Mouse (Mus musculus) CD8-positive naive resting alpha-beta T cell, adult 2 months (primary cell): Measurements from ENCODE around the gene Myh14.

ENCODE experiments used
- DNase-seq, 2 experiments: peaks; one replicate each; pipeline ENCODE4 v3.0.0; 2022; ENCODE audit warnings: low read depth in 2 of 2, low spot score in 2 of 2

The Myh14 gene

DNA sequence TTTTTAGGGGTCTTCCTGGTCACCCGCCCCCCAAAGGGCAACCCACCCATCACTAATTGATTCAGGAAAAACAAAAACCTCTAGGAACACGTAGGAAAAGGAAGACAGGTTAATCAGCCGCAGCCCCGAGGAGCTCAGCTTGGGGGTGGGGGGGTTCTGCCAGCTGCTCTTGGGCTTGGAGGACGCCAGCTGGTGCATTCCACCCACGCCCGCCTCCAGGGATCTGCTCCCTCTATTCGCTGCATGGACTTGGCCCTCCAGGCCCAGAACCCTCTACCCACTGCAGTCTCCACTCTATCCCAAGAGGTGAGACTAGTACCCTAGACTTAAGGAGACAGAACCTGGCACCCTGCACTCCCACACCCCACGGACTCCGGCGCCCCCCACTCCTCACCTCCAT, 68.2 kb downstream of the Myh14 start:
- no peak for DNase-seq

GRCm38 (mm10) chr7:44601646-44602045, 69.0 kb downstream of the Myh14 start:
- DNase-seq: no peak

DNA sequence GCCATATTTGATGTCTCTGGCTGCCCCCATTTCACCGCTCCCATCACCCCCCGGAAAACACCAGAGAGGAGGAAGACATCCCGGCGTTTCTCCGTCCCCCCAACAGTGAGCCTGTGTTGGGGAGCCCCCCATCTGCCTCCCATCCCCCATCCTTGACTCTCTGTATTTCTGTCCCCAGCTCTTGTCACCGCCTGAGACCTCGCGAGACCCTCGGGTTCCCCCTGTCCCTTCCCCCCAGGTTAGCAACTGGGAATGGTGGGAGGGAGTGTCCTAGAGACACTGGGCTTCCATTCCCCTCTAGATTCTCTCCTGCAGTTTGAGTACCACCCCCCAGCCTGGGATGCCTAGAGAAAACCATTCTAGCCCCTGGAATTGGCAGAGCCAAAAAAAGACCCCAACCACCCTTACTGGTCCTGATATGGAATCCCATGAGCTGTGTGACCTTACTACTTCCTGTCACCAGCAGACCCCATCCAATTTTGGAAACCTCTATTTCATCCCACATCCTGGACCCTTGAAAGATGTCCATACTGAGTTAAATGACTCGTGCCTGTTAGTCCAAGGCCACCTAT, 69.9 kb downstream of the Myh14 start:
- no peak for DNase-seq

GRCm38 (mm10) chr7:44598336-44598735, 72.3 kb downstream of the Myh14 start:
- no peak for DNase-seq

- DNase-seq: no peak
These were observed 73.0 kb downstream of the Myh14 start for GRCm38 (mm10) chr7:44597666-44598065.

DNA sequence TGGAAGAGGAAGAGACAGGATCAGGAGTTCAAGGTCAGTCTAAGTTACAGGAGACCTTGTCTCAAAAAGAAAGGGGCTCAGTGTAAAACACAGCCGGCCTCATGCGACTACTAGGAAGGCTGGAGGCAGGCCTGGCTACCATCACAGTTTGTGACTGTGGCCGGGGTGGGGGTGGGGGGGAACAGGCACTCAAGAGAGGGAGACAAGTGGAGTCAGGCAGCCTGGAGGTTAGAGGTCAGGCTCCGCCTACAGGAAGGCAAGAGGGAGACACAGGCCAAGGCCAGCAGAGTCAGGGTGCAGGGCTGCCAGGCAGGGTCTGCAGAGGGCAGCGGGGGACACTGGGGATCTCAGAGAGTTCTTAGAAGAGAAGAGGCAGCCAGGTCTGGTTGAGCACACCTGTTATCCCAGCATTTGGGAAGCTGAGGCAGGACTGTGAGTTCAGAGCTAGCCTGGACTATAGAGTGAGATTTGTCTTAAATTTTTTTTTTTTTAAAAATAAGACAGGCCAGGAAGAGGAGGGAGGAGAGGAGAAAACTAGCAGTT, 73.6 kb downstream of the Myh14 start:
- DNase-seq: no peak

GRCm38 (mm10) chr7:44596051-44596450, 74.6 kb downstream of the Myh14 start:
- no peak for DNase-seq

GRCm38 (mm10) chr7:44595131-44595561, 75.5 kb downstream of the Myh14 start:
- DNase-seq: no peak

- no peak for DNase-seq
These were observed 76.4 kb downstream of the Myh14 start for GRCm38 (mm10) chr7:44594291-44594690.

GRCm38 (mm10) chr7:44593775-44594174, 76.9 kb downstream of the Myh14 start:
- DNase-seq: peak in 1 of 2 experiments; percentile 19

DNA sequence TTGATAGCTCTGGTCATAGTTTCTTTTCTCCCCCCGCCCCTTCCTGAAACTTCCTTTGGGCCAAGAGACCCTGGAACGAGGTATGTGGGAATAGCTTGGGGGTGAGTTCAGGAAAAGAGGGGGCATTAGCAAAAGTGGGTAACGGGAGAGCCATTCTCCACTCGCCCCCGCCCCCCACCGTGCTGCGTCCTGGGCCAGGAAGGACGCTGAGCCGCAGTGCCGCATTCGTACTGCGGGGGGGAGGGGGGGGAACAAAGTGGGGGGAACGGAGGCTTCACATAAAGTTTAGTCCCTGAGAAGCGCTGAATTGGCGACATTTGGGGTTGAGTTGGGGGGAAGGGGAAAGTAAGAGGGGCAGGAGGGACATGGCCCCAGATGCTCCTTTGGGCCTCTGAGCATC, 77.6 kb downstream of the Myh14 start:
- no peak for DNase-seq

DNA sequence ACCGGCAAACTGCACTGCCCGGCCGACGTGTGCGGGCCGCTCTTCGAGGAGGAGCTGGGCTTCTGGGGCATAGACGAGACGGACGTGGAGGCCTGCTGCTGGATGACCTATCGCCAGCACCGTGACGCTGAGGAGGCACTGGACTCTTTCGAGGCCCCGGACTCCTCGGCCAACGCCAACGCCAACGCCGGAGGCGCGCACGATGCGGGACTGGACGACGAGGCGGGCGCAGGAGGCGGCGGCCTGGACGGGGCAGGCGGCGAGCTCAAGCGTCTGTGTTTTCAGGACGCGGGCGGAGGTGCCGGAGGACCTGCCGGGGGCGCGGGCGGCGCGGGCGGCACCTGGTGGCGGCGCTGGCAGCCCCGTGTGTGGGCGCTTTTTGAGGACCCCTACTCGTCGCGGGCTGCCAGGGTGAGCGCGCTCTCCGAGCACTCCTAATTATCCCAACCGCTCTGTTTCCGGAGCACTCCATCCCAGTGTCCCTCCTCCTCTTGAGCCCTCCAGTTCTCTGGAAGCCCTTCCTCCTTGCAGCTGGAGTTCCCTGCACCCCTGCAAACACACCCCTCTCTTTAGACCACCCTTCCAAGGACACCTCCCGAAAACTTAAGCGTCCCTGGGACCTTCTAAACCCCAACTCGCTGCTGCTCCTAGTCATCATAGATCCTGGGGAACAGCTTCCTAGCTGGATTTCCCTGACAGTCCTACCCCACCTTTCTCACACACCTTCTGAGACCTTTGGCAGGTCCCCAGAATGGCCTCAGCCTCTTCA, 79.1 kb downstream of the Myh14 start:
- DNase-seq: no peak

GRCm38 (mm10) chr7:44590402-44591347, 80.0 kb downstream of the Myh14 start, which contains the start of gene Kcnc3:
TSS of gene Kcnc3 (plus strand) at chr7:44590664.
- DNase-seq: peak; percentile 7 to 12

GRCm38 (mm10) chr7:44589946-44590345, 80.7 kb downstream of the Myh14 start:
- DNase-seq: no peak

DNA sequence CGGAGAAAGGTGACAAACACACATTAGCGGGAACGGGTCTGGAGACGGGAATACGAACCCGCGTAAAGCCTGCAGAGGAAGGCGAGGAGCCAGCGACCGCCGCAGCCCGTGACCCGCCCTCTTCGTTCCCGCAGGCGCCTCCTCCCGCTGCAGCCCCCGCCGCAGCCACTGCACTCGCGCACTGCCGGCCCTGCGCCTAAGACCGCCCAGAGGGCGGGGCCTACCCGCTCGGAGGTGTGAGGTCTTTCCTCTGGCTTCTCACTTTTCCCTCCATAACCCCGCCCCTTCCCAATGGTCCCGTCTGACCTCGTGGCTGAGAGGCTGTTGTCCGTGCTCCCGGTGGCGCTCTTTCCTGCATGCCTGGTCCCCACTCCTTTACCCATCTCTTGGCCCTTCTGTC, 81.5 kb downstream of the Myh14 start:
- DNase-seq: peak in 1 of 2 experiments; percentile 14

- no peak for DNase-seq
These were observed 82.3 kb downstream of the Myh14 start for GRCm38 (mm10) chr7:44588338-44588737.

- no peak for DNase-seq
These were observed 83.0 kb downstream of the Myh14 start for GRCm38 (mm10) chr7:44587676-44588075.

DNA sequence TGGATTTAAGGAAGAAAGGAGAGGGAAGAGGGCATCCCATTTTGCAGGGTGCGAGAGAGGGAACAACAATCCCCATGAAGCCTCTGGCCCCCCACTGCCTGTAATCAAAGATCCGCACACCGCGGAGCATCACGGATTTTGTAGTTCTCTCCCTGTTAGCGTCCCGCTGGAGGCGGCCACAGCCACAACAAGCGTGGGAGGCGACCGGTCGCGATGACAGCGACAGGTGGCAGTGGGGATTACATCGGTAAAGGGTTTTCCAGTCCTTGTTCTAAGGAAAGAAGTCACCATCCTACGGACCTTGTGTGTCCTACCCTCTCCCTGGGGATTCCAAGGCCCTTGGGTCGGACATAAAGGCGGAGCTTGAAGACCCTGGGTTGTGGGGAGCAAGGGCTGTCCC, 83.7 kb downstream of the Myh14 start:
- DNase-seq: no peak

GRCm38 (mm10) chr7:44586518-44586917, 84.1 kb downstream of the Myh14 start:
- no peak for DNase-seq

GRCm38 (mm10) chr7:44585606-44586005, 85.0 kb downstream of the Myh14 start:
- no peak for DNase-seq

- no peak for DNase-seq
These were observed 85.7 kb downstream of the Myh14 start for GRCm38 (mm10) chr7:44584921-44585320.
